Mouse (Mus musculus): Measurements from ENCODE around the gene Gpr19. TPM values are rescaled to one million over a fixed set of nuclear protein-coding genes. Genes with fewer than 3 reads are reported as not detected.
A peak's percentile ranks its signal among the peaks of the same experiment; 100 is the strongest.

Gene Gpr19
- polyA plus RNA-seq, 1 experiment from 2014 or later, result 46.8 TPM

GRCm38 (mm10) chr6:134885515-134885914, 12.9 kb downstream of the Gpr19 start:
- Histone ChIP-seq H3K4me3 (ENCODE audit: low read depth, low read length) (peak overlapping the region; percentile 58; the same call in 1 of the 2 replicates), H3K27ac (ENCODE audit: low read length) (no peak overlapping the region), H3K36me3 (ENCODE audit: control insufficient read depth, insufficient read depth, low read length) (no peaks in the 10 kb centered on the region), H3K9ac (ENCODE audit: low read depth, low read length) (no peak overlapping the region; the same call in 1 of the 2 replicates), H3K4me1 (ENCODE audit: control insufficient read depth, insufficient read depth, low read length) (peaks cover 55% of the 10 kb centered on the region), H3K27me3 (ENCODE audit: control insufficient read depth, insufficient read depth, low read depth, low read length) (no peaks in the 10 kb centered on the region), H3K4me2 (ENCODE audit: low read length) (peak overlapping the region; percentile 74), H3K9me3 (replicated peaks; ENCODE audit: control insufficient read depth, low read length, poor library complexity, severe bottlenecking) (no peaks in the 10 kb centered on the region)
- WGBS, result 89% methylated on average over 2 of the region's 2 CpGs
- no peak for ATAC-seq

- Histone ChIP-seq H3K36me3 (ENCODE audit: control insufficient read depth, insufficient read depth, low read length) (no peaks in the 10 kb centered on the region), H3K4me2 (ENCODE audit: low read length) (no peak overlapping the region), H3K4me3 (ENCODE audit: low read depth, low read length) (no peak overlapping the region), H3K4me1 (ENCODE audit: control insufficient read depth, insufficient read depth, low read length) (peaks cover 52% of the 10 kb centered on the region), H3K9me3 (replicated peaks; ENCODE audit: control insufficient read depth, low read length, poor library complexity, severe bottlenecking) (no peaks in the 10 kb centered on the region), H3K9ac (ENCODE audit: low read depth, low read length) (no peak overlapping the region), H3K27me3 (ENCODE audit: control insufficient read depth, insufficient read depth, low read depth, low read length) (no peaks in the 10 kb centered on the region), H3K27ac (ENCODE audit: low read length) (no peak overlapping the region)
- WGBS, result 89% methylated on average over 4 of the region's 4 CpGs
- ATAC-seq, result no peak
Observed at GRCm38 (mm10) chr6:134883661-134884060, 14.7 kb downstream of the Gpr19 start.

- 59% methylated on average over 2 of the region's 2 CpGs for WGBS
- H3K27me3 ChIP-seq (ENCODE audit: control insufficient read depth, insufficient read depth, low read depth, low read length), result no peaks in the 10 kb centered on the region
- peaks cover 8% of the 10 kb centered on the region for H3K36me3 ChIP-seq (ENCODE audit: control insufficient read depth, insufficient read depth, low read length)
- H3K4me1 ChIP-seq (ENCODE audit: control insufficient read depth, insufficient read depth, low read length), result peaks cover 33% of the 10 kb centered on the region
- H3K4me3 ChIP-seq (ENCODE audit: low read depth, low read length), result no peak overlapping the region
- no peak overlapping the region for H3K27ac ChIP-seq (ENCODE audit: low read length)
- no peak overlapping the region for H3K9ac ChIP-seq (ENCODE audit: low read depth, low read length)
- no peaks in the 10 kb centered on the region for H3K9me3 ChIP-seq (replicated peaks; ENCODE audit: control insufficient read depth, low read length, poor library complexity, severe bottlenecking)
- no peak overlapping the region for H3K4me2 ChIP-seq (ENCODE audit: low read length)
- no peak for ATAC-seq
Observed at GRCm38 (mm10) chr6:134880046-134880445, 18.3 kb downstream of the Gpr19 start.

GRCm38 (mm10) chr6:134879556-134879955, 18.8 kb downstream of the Gpr19 start:
- no peaks in the 10 kb centered on the region for H3K9me3 ChIP-seq (replicated peaks; ENCODE audit: control insufficient read depth, low read length, poor library complexity, severe bottlenecking)
- peaks cover 29% of the 10 kb centered on the region for H3K4me1 ChIP-seq (ENCODE audit: control insufficient read depth, insufficient read depth, low read length)
- no peak for ATAC-seq
- no peak overlapping the region for H3K27ac ChIP-seq (ENCODE audit: low read length)
- WGBS, result 93% methylated on average over 5 of the region's 5 CpGs
- no peaks in the 10 kb centered on the region for H3K27me3 ChIP-seq (ENCODE audit: control insufficient read depth, insufficient read depth, low read depth, low read length)
- H3K4me3 ChIP-seq (ENCODE audit: low read depth, low read length), result no peak overlapping the region
- H3K9ac ChIP-seq (ENCODE audit: low read depth, low read length), result no peak overlapping the region
- H3K4me2 ChIP-seq (ENCODE audit: low read length), result no peak overlapping the region
- H3K36me3 ChIP-seq (ENCODE audit: control insufficient read depth, insufficient read depth, low read length), result peaks cover 8% of the 10 kb centered on the region

GRCm38 (mm10) chr6:134877892-134878291, 20.5 kb downstream of the Gpr19 start:
- Histone ChIP-seq H3K9ac (ENCODE audit: low read depth, low read length) (no peak overlapping the region), H3K9me3 (replicated peaks; ENCODE audit: control insufficient read depth, low read length, poor library complexity, severe bottlenecking) (no peaks in the 10 kb centered on the region), H3K36me3 (ENCODE audit: control insufficient read depth, insufficient read depth, low read length) (peaks cover 10% of the 10 kb centered on the region), H3K4me1 (ENCODE audit: control insufficient read depth, insufficient read depth, low read length) (peaks cover 16% of the 10 kb centered on the region), H3K27me3 (ENCODE audit: control insufficient read depth, insufficient read depth, low read depth, low read length) (no peaks in the 10 kb centered on the region), H3K4me2 (ENCODE audit: low read length) (no peak overlapping the region), H3K4me3 (ENCODE audit: low read depth, low read length) (no peak overlapping the region), H3K27ac (ENCODE audit: low read length) (no peak overlapping the region)
- no peak for ATAC-seq
- WGBS, result 73% methylated on average over 1 of the region's 1 CpGs

GRCm38 (mm10) chr6:134877276-134877675, 21.1 kb downstream of the Gpr19 start:
- Histone ChIP-seq H3K9me3 (replicated peaks; ENCODE audit: control insufficient read depth, low read length, poor library complexity, severe bottlenecking) (no peaks in the 10 kb centered on the region), H3K27ac (ENCODE audit: low read length) (no peak overlapping the region), H3K36me3 (ENCODE audit: control insufficient read depth, insufficient read depth, low read length) (peaks cover 10% of the 10 kb centered on the region), H3K9ac (ENCODE audit: low read depth, low read length) (no peak overlapping the region), H3K4me3 (ENCODE audit: low read depth, low read length) (no peak overlapping the region), H3K4me1 (ENCODE audit: control insufficient read depth, insufficient read depth, low read length) (peaks cover 16% of the 10 kb centered on the region), H3K27me3 (ENCODE audit: control insufficient read depth, insufficient read depth, low read depth, low read length) (no peaks in the 10 kb centered on the region), H3K4me2 (ENCODE audit: low read length) (no peak overlapping the region)
- no peak for ATAC-seq
- 93% methylated on average over 4 of the region's 4 CpGs for WGBS

- H3K4me3 ChIP-seq (ENCODE audit: low read depth, low read length), result no peak overlapping the region
- no peak overlapping the region for H3K27ac ChIP-seq (ENCODE audit: low read length)
- 80% methylated on average over 6 of the region's 6 CpGs for WGBS
- H3K4me2 ChIP-seq (ENCODE audit: low read length), result no peak overlapping the region
- ATAC-seq, result no peak
- peaks cover 16% of the 10 kb centered on the region for H3K4me1 ChIP-seq (ENCODE audit: control insufficient read depth, insufficient read depth, low read length)
- no peaks in the 10 kb centered on the region for H3K27me3 ChIP-seq (ENCODE audit: control insufficient read depth, insufficient read depth, low read depth, low read length)
- H3K9ac ChIP-seq (ENCODE audit: low read depth, low read length), result no peak overlapping the region
- peaks cover 12% of the 10 kb centered on the region for H3K36me3 ChIP-seq (ENCODE audit: control insufficient read depth, insufficient read depth, low read length)
- H3K9me3 ChIP-seq (replicated peaks; ENCODE audit: control insufficient read depth, low read length, poor library complexity, severe bottlenecking), result no peaks in the 10 kb centered on the region
Observed at GRCm38 (mm10) chr6:134876795-134877194, 21.6 kb downstream of the Gpr19 start.

GRCm38 (mm10) chr6:134873018-134873417, 25.4 kb downstream of the Gpr19 start:
- Histone ChIP-seq H3K9ac (ENCODE audit: low read depth, low read length) (no peak overlapping the region), H3K4me3 (ENCODE audit: low read depth, low read length) (no peak overlapping the region), H3K27me3 (ENCODE audit: control insufficient read depth, insufficient read depth, low read depth, low read length) (no peaks in the 10 kb centered on the region), H3K4me1 (ENCODE audit: control insufficient read depth, insufficient read depth, low read length) (no peaks in the 10 kb centered on the region), H3K27ac (ENCODE audit: low read length) (no peak overlapping the region), H3K36me3 (ENCODE audit: control insufficient read depth, insufficient read depth, low read length) (peaks cover 31% of the 10 kb centered on the region), H3K4me2 (ENCODE audit: low read length) (no peak overlapping the region), H3K9me3 (replicated peaks; ENCODE audit: control insufficient read depth, low read length, poor library complexity, severe bottlenecking) (no peaks in the 10 kb centered on the region)
- ATAC-seq, result no peak
- WGBS, result 74% methylated on average over 2 of the region's 2 CpGs

GRCm38 (mm10) chr6:134872236-134872635, 26.1 kb downstream of the Gpr19 start:
- peaks cover 34% of the 10 kb centered on the region for H3K36me3 ChIP-seq (ENCODE audit: control insufficient read depth, insufficient read depth, low read length)
- WGBS, result 89% methylated on average over 2 of the region's 2 CpGs
- H3K27ac ChIP-seq (ENCODE audit: low read length), result no peak overlapping the region
- H3K27me3 ChIP-seq (ENCODE audit: control insufficient read depth, insufficient read depth, low read depth, low read length), result no peaks in the 10 kb centered on the region
- no peak overlapping the region for H3K9ac ChIP-seq (ENCODE audit: low read depth, low read length)
- H3K4me1 ChIP-seq (ENCODE audit: control insufficient read depth, insufficient read depth, low read length), result no peaks in the 10 kb centered on the region
- no peak for ATAC-seq
- H3K4me3 ChIP-seq (ENCODE audit: low read depth, low read length), result no peak overlapping the region
- H3K4me2 ChIP-seq (ENCODE audit: low read length), result no peak overlapping the region
- H3K9me3 ChIP-seq (replicated peaks; ENCODE audit: control insufficient read depth, low read length, poor library complexity, severe bottlenecking), result no peaks in the 10 kb centered on the region
